Mouse (Mus musculus) liver, adult 2 months (tissue): ENCODE results near the gene Dusp18.

ENCODE experiments used
- CTCF ChIP-seq: fragments of 200-500 bp; IDR thresholded peaks from 2 replicates; pipeline ENCODE4 v1.5.1; 2011; ENCODE audit warnings: low read depth, low read length, control low read depth
- POLR2A ChIP-seq: fragments of 200-500 bp; IDR thresholded peaks from 2 replicates; pipeline ENCODE4 v1.6.1; 2011; ENCODE audit warnings: low read length, control low read depth; ENCODE audit not compliant: insufficient read depth; ENCODE audit errors: extremely low read depth

DNA sequence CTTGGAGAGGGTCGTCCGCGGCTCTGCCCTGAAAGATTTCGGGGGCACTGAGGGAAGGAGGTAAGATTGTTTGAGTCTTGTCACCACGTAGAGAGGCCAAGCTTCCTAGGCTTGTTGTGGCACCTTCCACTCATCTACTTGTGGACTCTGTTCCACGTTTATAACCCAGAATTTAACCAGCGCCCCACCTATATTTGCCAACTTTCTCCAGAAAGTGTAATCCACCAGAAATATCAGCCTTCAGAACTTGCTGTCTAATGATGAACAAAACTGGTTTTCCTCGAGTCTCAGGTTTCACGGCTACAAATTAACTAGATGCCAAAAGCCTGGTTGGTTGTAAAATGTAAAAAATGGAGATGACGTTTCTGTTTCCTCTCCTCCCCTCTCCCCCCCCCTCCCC, 418 bp downstream of the Dusp18 start:
- TF ChIP-seq CTCF (no peak), POLR2A (no peak)
